Mouse (Mus musculus): ENCODE measurements around the gene Aadacl3.

Aadacl3 gene

GRCm38 (mm10) chr4:144463656-144464055 is at the start of gene Aadacl3:
TSS of gene Aadacl3 (minus strand) at chr4:144463756.
- DNase-seq (ENCODE audit: extremely low spot score, low spot score): no peak

- no peak for DNase-seq (ENCODE audit: extremely low spot score, low spot score)
Measured at GRCm38 (mm10) chr4:144506518-144506917, 43.0 kb upstream of the Aadacl3 start.

- no peak for DNase-seq (ENCODE audit: extremely low spot score, low spot score)
Measured at GRCm38 (mm10) chr4:144493331-144493730, 29.8 kb upstream of the Aadacl3 start.

GRCm38 (mm10) chr4:144468091-144468490 is 4.5 kb upstream of the Aadacl3 start:
- no peak for DNase-seq (ENCODE audit: extremely low spot score, low spot score)

- no peak for DNase-seq (ENCODE audit: extremely low spot score, low spot score)
Measured at GRCm38 (mm10) chr4:144465206-144465605, 1.6 kb upstream of the Aadacl3 start.

GRCm38 (mm10) chr4:144453217-144453616 is 10.3 kb downstream of the Aadacl3 start, which contains the start of gene Gm9944:
TSS of gene Gm9944 (minus strand) at chr4:144453317.
- no peak for DNase-seq (ENCODE audit: extremely low spot score, low spot score)

GRCm38 (mm10) chr4:144448546-144448945 is 15.0 kb downstream of the Aadacl3 start:
- DNase-seq (ENCODE audit: extremely low spot score, low spot score): no peak

GRCm38 (mm10) chr4:144441582-144441981 is 22.0 kb downstream of the Aadacl3 start:
- no peak for DNase-seq (ENCODE audit: extremely low spot score, low spot score)

GRCm38 (mm10) chr4:144441095-144441494 is 22.5 kb downstream of the Aadacl3 start:
- DNase-seq (ENCODE audit: extremely low spot score, low spot score): no peak

- no peak for DNase-seq (ENCODE audit: extremely low spot score, low spot score)
Measured at GRCm38 (mm10) chr4:144438672-144439071, 24.9 kb downstream of the Aadacl3 start, which contains the start of gene 1700012P22Rik. TSS of gene 1700012P22Rik (minus strand) at chr4:144438772.

- DNase-seq (ENCODE audit: extremely low spot score, low spot score): no peak
Measured at GRCm38 (mm10) chr4:144433216-144433615, 30.3 kb downstream of the Aadacl3 start.

GRCm38 (mm10) chr4:144430723-144431122 is 32.8 kb downstream of the Aadacl3 start:
- no peak for DNase-seq (ENCODE audit: extremely low spot score, low spot score)

GRCm38 (mm10) chr4:144428868-144429267 is 34.7 kb downstream of the Aadacl3 start:
- DNase-seq (ENCODE audit: extremely low spot score, low spot score): no peak

- no peak for DNase-seq (ENCODE audit: extremely low spot score, low spot score)
Measured at GRCm38 (mm10) chr4:144424590-144424989, 39.0 kb downstream of the Aadacl3 start.

- no peak for DNase-seq (ENCODE audit: extremely low spot score, low spot score)
Measured at GRCm38 (mm10) chr4:144420644-144421043, 42.9 kb downstream of the Aadacl3 start.

- DNase-seq (ENCODE audit: extremely low spot score, low spot score): no peak
Measured at GRCm38 (mm10) chr4:144408290-144408689, 55.3 kb downstream of the Aadacl3 start, which contains the start of gene Pramef12. TSS of gene Pramef12 (minus strand) at chr4:144408464.

GRCm38 (mm10) chr4:144406261-144406660 is 57.3 kb downstream of the Aadacl3 start:
- no peak for DNase-seq (ENCODE audit: extremely low spot score, low spot score)

GRCm38 (mm10) chr4:144404456-144405086 is 59.0 kb downstream of the Aadacl3 start:
- peak; percentile 33 for DNase-seq (ENCODE audit: extremely low spot score, low spot score)

Measured in neural tube, embryonic 10.5 days (tissue).